Mouse (Mus musculus) heart, postnatal 0 days (tissue): Measurements from ENCODE around the gene Sh3bp4. TPM values are rescaled to one million over a fixed set of nuclear protein-coding genes. Genes with fewer than 3 reads are reported as not detected.
A peak's percentile ranks its signal among the peaks of the same experiment; 100 is the strongest.

ENCODE experiments used
- ATAC-seq: fragments of 200-750 bp; cut with Nextera tagmentation; 2 replicates; pipeline ENCODE4 v1.8.0; 2017; ENCODE audit warnings: low read depth, moderate number of reproducible peaks, moderate library complexity; ENCODE audit not compliant: insufficient read depth
- DNase-seq: peaks from one replicate; pipeline ENCODE4 v3.0.0-alpha.2; 2016; ENCODE audit warnings: low spot score
- H3K27ac ChIP-seq: fragments of 300-500 bp; sonication (generic); 2 replicates; pipeline ENCODE4 v1.5.1; 2014; ENCODE audit warnings: low read depth, mild to moderate bottlenecking
- H3K27me3 ChIP-seq: fragments of 300-500 bp; sonication (generic); 2 replicates; pipeline ENCODE4 v1.6.1; 2014; ENCODE audit warnings: low read length, mixed read lengths; ENCODE audit not compliant: control insufficient read depth, insufficient read depth
- H3K36me3 ChIP-seq: fragments of 300-500 bp; sonication (generic); replicated peaks from 2 replicates; pipeline ENCODE4 v1.6.1; 2014; ENCODE audit warnings: low read length, mixed read lengths; ENCODE audit not compliant: control insufficient read depth, insufficient read depth
- H3K4me1 ChIP-seq: fragments of 300-500 bp; sonication (generic); 2 replicates; pipeline ENCODE4 v1.6.1; 2014; ENCODE audit warnings: antibody characterized with exemption; ENCODE audit not compliant: control insufficient read depth, insufficient read depth
- H3K4me2 ChIP-seq: fragments of 300-500 bp; sonication (generic); 2 replicates; pipeline ENCODE4 v1.6.1; 2014; ENCODE audit warnings: low read depth, mild to moderate bottlenecking, low read length, moderate library complexity
- H3K4me3 ChIP-seq: fragments of 300-500 bp; sonication (generic); 2 replicates; pipeline ENCODE4 v1.5.1; 2014; ENCODE audit warnings: low read depth, low read length
- H3K9ac ChIP-seq: fragments of 300-500 bp; sonication (generic); replicated peaks from 2 replicates; pipeline ENCODE4 v1.6.1; 2014; ENCODE audit warnings: low read depth, low read length, mixed read lengths
- H3K9me3 ChIP-seq: fragments of 300-500 bp; sonication (generic); replicated peaks from 2 replicates; pipeline ENCODE4 v1.6.1; 2016; ENCODE audit warnings: low read length; ENCODE audit not compliant: control insufficient read depth
- CTCF ChIP-seq: IDR thresholded peaks from 2 replicates; pipeline ENCODE4 v1.5.1; 2016; ENCODE audit warnings: antibody characterized with exemption, control low read depth, low read depth
- EP300 ChIP-seq: IDR thresholded peaks from 2 replicates; pipeline ENCODE4 v1.6.1; 2016; ENCODE audit warnings: antibody characterized with exemption, low read depth
- WGBS: fragments of 180-500 bp; shearing (Covaris S2); extraction: QIAGEN DNeasy Blood & Tissue Kit; methylation state at CpG from one replicate; pipeline ENCODE4 v1.1.7; 2014; 5-methylcytosine and 5-hydroxymethylcytosine counted together
- polyA plus RNA-seq: library from polyadenylated mRNA; unstranded; fragments of >200 nt; fragmentation: Nextera tagmentation; extraction: Ambion mirVana; gene quantifications from 2 replicates; pipeline ENCODE4 v1.2.1, GENCODE M21; 2015
- total RNA-seq: library from RNA; depleted of rRNA; stranded (reverse); fragments of >200 nt; gene quantifications from 2 replicates; pipeline ENCODE4 v1.2.3, GENCODE M21; 2014; ENCODE audit warnings: low replicate concordance

Sh3bp4 gene
- total and polyA plus RNA-seq, 2 experiments from 2014 or later, result 15.1 to 50.6 TPM

- H3K4me2 ChIP-seq, result peak overlapping the region; percentile 87
- H3K9ac ChIP-seq, result peak overlapping the region; percentile 95
- H3K27me3 ChIP-seq, result no peaks in the 10 kb centered on the region
- H3K4me3 ChIP-seq, result peak overlapping the region; percentile 98
- TF ChIP-seq CTCF (no peak), EP300 (no peak)
- no peak for ATAC-seq
- peak overlapping the region; percentile 93 for H3K27ac ChIP-seq
- 7% methylated on average over 15 of the region's 15 CpGs for WGBS
- no peaks in the 10 kb centered on the region for H3K36me3 ChIP-seq
- DNase-seq, result no peak
- no peaks in the 10 kb centered on the region for H3K9me3 ChIP-seq
- H3K4me1 ChIP-seq, result peaks cover 17% of the 10 kb centered on the region
Observed at GRCm38 (mm10) chr1:89071371-89072142, 1.3 kb downstream of the Sh3bp4 start.

- no peak for TF ChIP-seq EP300
- TF ChIP-seq CTCF, result no peak
- no peak for ATAC-seq
- peaks cover 24% of the 10 kb centered on the region for H3K4me1 ChIP-seq
Observed at GRCm38 (mm10) chr1:89072143-89072990, 2.2 kb downstream of the Sh3bp4 start.

GRCm38 (mm10) chr1:89073291-89073846 lies 3.2 kb downstream of the Sh3bp4 start:
- peak overlapping the region; percentile 87 for H3K4me2 ChIP-seq
- no peaks in the 10 kb centered on the region for H3K36me3 ChIP-seq
- TF ChIP-seq EP300 (no peak), CTCF (no peak)
- no peak overlapping the region for H3K4me3 ChIP-seq
- H3K27ac ChIP-seq, result peak overlapping the region; percentile 93; the same call in 1 of the 2 replicates
- H3K4me1 ChIP-seq, result peaks cover 34% of the 10 kb centered on the region
- H3K27me3 ChIP-seq, result no peaks in the 10 kb centered on the region
- WGBS, result 65% methylated on average over 5 of the region's 5 CpGs
- H3K9me3 ChIP-seq, result no peaks in the 10 kb centered on the region
- no peak overlapping the region for H3K9ac ChIP-seq
- DNase-seq, result no peak
- no peak for ATAC-seq

More at GRCm38 (mm10) chr1:89072143-89072990, 2.2 kb downstream of the Sh3bp4 start:
- Histone ChIP-seq H3K27me3 (no peaks in the 10 kb centered on the region), H3K4me2 (peak overlapping the region; percentile 87), H3K9me3 (no peaks in the 10 kb centered on the region), H3K9ac (peak overlapping the region; percentile 95), H3K36me3 (no peaks in the 10 kb centered on the region), H3K27ac (peak overlapping the region; percentile 93), H3K4me3 (peak overlapping the region; percentile 98)
- WGBS, result 13% methylated on average over 14 of the region's 14 CpGs
- no peak for DNase-seq

- Histone ChIP-seq H3K9me3 (no peaks in the 10 kb centered on the region), H3K27ac (no peak overlapping the region), H3K4me3 (no peak overlapping the region), H3K9ac (no peak overlapping the region), H3K36me3 (no peaks in the 10 kb centered on the region), H3K4me1 (peaks cover 44% of the 10 kb centered on the region), H3K4me2 (no peak overlapping the region), H3K27me3 (no peaks in the 10 kb centered on the region)
- WGBS, result 39% methylated on average over 6 of the region's 6 CpGs
- DNase-seq, result no peak
- ATAC-seq, result no peak
- TF ChIP-seq CTCF (no peak), EP300 (no peak)
Observed at GRCm38 (mm10) chr1:89074678-89075077, 4.5 kb downstream of the Sh3bp4 start.

GRCm38 (mm10) chr1:89075120-89075519 lies 4.9 kb downstream of the Sh3bp4 start:
- TF ChIP-seq CTCF, result no peak
- TF ChIP-seq EP300, result no peak
- 60% methylated on average over 8 of the region's 8 CpGs for WGBS

More at GRCm38 (mm10) chr1:89075120-89075519, 4.9 kb downstream of the Sh3bp4 start:
- Histone ChIP-seq H3K4me3 (no peak overlapping the region), H3K36me3 (no peaks in the 10 kb centered on the region), H3K4me2 (no peak overlapping the region), H3K9me3 (no peaks in the 10 kb centered on the region), H3K27me3 (no peaks in the 10 kb centered on the region), H3K9ac (no peak overlapping the region), H3K27ac (no peak overlapping the region), H3K4me1 (peaks cover 44% of the 10 kb centered on the region)
- DNase-seq (no peak), ATAC-seq (no peak)
